Mouse (Mus musculus) kidney, adult 18-20 months (tissue): ENCODE data around the gene Pik3cb.

ENCODE experiments used
- DNase-seq: peaks from one replicate; pipeline ENCODE4 v3.0.0; 2021

The Pik3cb gene

DNA sequence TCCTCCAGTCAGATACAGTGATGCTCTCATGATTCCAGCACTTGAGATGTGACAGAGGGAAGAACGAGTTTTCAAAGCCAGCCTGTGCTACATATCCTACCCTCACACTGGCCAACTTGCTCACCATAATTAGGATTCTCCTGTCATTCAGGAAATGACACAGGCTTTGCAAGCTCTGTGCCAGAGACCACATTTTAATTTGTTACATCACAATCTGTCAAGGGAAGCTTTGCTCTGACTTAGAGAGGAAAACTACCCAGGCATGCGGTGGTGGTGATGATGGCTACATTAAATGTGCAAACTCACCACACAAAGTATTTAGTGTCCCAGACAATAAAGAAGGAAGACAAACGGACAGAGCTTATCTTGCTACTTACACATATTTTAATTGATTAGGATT lies 59.1 kb downstream of the Pik3cb start:
- no peak for DNase-seq

DNA sequence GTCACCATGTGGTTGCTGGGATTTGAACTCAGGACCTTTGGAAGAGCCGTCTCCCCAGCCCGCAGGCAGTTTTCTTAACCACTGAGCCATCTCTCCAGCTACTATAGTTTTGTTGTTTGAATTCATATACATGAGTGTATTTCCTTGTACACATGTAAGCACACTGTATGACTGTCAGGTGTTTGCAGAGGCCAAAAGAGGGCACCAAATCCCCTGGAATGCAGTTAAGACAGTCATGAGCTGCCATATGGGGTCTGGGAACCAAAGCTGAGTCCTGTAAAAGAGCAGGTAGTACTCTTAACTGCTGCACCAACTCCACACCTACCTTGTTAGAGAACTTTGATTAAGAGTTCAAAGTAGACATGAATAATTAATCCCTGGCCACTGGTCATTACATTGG lies 59.8 kb downstream of the Pik3cb start:
- DNase-seq: no peak

DNA sequence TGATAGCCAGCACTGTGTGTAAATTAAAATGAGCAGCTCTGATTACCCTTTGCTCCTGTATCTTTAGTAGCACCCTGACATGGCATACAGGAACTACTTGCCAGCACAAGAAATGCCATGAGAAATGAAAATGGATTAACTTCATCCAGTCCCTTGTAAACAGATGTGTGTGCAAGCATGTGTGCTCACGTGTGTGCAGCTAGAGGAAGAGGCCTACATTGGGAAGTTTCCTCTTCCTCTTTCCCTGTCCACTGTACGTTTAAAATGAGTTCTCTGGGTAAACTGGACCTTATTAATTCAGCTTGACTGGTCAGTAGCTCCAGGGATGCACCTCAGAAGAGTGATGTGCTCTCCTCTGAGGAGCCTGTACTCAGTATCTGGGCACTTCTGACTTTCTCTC lies 66.0 kb downstream of the Pik3cb start:
- no peak for DNase-seq

DNA sequence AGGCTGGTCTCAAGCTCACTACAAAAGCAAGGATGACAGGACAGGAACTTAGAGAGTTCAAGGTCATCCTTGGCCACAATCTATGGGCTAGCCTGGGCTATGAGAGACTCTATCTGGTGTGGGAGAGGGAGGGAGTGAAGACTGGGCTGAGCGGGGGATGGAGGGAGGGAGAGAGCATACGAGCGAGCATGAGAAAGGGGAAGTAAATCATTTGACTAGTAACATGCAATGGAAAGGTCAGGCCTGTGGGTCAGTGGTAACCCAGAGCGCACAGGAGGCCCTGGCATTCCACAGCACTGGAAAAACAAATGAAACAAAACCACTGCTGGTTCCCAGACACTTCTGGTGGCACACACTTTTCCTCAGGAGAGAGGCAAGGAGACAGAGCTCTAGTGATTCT lies 67.9 kb downstream of the Pik3cb start:
- no peak for DNase-seq

DNA sequence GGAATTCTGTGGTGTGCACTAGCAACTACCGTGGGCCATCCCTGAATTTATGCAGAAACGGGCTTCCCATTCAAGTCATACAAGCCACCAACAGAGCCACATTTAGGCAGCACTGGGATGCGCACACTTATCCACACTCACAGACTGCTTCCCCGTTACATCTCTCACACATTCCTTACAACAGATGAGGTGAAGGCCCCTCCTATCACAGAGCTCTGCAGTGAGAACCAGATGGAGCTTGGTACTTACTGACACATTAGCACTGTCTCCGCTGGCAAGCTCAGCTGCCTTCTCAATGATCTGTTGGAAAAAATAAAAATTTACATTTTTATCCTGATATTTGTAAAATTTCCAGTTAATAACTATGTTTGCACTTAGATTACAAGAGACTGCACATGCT lies 75.1 kb downstream of the Pik3cb start:
- DNase-seq: no peak

DNA sequence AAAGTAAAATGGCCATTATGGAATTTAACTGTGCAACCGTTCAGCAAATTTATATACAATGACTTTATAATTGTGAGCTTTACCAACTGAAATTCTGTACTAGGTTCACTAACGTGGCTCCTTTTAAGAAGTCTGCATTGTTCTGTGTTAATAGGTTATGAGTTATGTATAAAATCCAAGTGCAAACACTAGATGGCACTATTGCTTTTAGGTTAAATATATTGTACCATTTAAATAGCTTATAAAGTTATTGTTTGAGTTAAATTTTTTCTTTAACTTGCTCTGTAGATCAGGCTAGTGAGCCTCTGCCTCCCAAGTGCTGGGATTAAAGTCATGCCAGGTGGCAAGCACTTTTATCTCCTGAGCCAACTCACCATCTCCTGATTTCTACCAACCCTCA lies 76.2 kb downstream of the Pik3cb start:
- no peak for DNase-seq

DNA sequence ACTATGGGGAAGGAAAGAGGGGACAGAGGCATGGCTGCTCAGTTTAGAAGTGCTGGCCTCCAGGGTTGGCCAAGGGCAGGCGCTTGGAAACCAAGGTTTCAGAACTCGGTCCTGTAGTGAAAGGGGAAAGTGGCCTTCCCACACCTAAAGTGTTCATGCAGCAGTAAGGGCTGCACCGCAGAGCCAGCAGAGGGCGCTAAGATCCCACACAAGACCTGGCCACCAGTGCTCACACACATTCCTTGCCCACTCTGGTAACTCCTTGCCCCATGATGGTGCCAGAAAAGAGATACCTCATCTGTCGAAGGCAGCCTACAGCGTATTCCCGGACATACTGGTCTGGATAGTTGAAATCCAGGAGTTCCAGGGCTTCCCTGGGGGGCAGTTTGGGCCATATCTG lies 77.9 kb downstream of the Pik3cb start:
- DNase-seq: peak; percentile 78

DNA sequence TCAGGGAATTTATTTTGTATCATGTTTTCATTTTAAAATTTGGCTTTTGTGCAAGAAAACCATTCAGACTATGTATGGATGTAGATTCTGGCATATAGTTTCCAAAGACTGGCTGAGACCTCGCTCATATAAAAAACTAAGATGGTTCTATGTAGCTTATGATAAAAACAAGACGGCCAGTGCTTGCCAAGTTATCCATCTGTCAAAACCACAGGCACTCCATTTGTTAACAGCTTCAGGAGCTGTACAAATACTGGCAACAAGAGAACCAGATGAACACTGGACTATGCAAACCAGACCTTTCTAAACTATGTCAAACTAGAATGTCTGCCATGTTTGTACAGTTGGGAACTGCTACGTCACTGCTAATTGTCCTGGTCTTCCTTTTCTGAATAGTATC lies 82.7 kb downstream of the Pik3cb start:
- no peak for DNase-seq

DNA sequence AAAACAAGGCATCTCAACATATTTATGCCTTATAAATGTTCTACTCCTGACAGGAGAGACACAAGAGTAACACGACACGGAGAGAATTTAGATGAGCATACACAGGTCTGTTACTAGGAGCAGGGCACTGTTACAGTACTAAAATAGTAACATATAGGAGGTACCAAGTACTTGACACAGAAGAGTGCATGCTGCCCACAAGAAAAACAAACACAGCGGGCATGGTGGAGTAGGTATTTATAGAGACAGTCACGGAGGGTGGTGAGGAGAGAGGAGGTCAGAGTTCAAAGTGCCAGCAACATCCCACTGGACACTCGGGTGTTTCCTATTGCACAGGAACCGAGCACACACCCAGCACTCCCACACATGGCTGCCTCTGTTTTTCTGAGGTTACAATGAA lies 90.7 kb downstream of the Pik3cb start:
- DNase-seq: no peak

DNA sequence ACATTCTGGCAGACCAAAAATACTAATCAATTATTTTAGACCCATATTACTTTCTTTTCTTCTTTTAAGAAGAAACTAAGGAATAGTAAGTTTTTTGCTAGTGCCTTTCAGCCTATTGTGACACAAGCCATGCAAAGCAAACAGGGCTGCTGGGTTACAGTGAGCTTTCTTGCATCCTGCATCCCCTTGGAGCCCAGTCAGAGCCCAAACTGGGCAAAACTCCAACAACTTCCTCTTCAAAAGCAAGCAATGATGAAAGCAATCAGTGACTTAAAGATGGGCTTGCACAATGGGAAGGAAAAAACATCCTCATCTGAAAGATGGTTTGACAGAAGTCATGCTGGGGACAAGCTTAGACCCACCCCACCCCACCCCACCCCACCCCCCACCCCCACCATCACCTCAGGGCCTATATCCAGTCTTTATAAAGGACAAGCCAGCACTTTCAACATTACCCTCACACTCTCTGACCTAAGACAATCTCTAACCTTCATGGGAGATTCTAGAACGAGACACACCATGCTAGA lies 91.6 kb downstream of the Pik3cb start:
- no peak for DNase-seq

DNA sequence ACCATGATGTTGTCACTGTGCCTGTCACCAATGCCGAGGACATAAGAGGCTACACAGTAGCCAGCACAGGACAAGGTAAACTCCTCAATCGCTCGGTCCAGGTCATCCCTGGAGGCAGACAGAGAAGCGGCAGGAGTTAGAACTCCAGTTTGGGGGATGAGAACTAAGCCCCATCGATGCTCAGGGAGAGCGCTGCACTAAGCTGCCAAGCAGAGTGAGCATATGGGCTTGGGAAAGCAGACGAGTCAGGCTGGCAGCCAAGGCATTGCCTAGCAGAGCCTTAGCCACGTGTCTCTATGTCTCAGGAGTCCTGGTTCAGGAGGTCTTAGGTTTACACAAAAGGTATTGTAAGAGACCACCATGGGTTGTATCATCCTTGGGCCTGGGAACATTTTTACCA lies 95.7 kb downstream of the Pik3cb start:
- no peak for DNase-seq

DNA sequence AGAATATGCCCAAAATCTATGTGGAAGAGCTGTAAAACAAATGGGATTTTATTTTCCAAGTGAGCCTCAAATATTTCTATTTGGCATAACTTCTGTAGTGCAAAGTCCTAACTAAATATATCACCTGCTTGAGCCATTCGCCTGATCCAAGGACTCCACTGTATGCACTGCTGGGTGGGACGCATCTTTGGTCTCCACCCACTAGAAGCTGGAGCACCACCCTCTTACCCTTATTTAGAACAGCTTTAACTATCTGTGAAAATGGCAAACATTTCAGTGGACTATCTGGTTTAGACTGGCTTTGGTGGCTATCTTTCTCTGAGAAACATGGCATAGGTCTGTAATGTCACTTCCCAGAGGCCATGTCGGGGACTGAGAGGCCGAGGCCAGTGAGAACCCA lies 97.8 kb downstream of the Pik3cb start:
- no peak for DNase-seq

DNA sequence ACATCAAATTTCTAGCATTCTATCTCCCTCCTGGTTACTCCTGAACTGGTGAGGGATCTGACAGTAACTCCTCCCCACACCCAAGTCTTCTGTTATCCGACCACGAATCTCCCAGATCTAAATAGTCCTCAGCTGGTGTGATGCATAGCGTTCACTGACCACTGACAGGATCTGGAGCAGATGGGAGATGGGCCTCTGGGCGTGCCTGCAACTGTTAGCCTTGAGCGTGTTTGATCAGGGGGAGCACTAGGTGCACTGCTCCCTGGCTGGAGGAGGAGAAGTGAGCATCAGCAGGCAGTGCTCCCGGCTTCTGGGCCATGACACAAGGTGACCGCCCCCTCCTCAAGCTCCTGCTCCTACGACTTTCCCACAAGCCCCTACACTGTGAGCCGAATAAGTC lies 98.4 kb downstream of the Pik3cb start:
- DNase-seq: no peak

DNA sequence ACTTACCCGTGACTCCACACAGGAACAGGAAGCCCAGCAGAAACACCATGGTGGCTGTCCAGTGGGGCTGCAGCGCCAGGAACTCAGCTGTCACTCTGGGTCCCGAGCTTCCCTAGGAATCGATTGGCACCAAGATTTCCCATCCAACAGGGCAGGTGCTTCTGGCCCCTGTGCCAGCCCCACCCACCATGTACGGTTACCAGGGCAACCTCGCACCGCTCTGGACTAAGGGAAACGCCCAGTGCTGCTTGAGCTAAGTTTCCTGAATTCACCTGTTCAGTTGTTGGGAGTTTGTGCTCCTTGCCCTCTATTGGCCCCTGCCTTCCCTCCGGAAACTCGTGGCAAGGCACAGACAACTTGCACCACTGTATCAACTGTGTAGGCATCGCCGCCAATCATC lies 104.8 kb downstream of the Pik3cb start, which contains the start of gene Gm1123:
Gene Gm1123, minus strand, starts transcription at position 141 of the 400 bp plus-strand sequence.
- no peak for DNase-seq

DNA sequence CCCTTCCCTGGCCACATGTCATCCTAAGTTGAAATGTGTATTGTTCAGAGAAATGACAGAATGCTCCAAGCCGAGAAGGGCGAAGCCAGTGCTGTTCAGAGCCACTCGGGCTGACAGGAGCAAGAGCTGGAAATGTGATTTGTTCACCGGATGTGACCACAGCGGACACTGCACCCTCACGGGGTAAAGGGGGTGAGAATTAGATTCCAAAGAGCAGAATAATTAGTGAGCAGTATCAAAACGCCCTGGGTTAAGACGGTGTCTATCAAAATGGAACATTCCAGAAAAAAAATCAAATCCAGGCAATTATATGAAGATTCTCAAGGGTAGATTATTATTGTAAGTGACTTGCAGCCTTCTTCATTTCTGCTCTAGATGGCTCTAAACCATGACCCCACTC lies 106.3 kb downstream of the Pik3cb start:
- DNase-seq: no peak

DNA sequence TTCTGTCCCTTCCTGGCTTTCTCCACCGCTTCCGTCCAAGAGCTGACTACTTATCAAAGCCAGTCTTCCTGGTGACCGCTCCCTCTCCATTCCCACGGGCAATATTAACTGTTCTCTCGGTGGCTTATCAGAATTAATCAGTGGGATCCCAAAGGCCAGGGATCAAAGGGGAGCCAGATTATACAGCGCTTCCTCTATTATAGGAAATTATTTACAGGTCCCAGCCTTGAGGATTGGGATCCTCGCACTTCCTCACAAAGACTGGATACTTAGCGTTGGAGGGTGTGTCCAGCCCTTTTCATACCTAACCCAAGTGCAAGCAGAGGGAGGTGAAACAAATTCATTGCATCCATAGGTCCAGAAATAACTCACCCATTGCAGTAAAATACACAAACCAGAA lies 108.4 kb downstream of the Pik3cb start:
- DNase-seq: no peak

DNA sequence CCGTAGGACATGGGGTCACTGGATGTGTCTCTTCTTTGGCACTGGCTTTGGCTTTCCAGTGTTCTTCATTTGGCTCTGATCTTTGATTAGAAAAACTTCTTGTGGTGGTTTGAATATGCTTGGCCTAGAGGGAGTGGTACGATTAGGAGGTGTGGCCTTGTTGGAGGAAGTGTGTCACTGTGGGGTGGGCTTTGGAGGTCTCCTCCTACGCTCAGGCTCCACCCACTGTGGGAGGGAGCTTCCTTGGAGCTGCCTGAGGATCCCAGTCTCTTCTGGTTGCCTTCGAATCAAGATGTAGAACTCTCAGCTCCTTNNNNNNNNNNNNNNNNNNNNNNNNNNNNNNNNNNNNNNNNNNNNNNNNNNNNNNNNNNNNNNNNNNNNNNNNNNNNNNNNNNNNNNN lies 118.7 kb downstream of the Pik3cb start:
- DNase-seq: no peak

DNA sequence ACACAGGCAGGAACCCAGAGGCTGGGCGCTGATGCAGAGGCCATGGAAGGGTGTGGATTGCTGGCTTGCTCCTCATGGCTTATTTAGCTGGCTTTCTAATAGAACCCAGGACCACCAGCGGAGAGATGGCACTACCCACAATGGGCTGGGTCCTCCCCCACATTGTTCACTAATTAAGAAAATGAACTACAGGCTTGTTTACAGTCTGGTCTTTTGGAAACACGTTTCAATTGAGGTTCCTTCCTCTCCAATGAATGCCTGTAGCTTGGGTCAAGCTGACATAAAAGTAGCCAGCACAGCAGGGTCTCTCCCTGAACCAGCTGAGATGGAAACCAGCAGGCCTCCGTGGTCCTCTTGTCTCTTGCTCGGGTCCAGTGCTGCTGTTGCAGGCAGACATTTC lies 119.3 kb downstream of the Pik3cb start:
- DNase-seq: no peak

DNA sequence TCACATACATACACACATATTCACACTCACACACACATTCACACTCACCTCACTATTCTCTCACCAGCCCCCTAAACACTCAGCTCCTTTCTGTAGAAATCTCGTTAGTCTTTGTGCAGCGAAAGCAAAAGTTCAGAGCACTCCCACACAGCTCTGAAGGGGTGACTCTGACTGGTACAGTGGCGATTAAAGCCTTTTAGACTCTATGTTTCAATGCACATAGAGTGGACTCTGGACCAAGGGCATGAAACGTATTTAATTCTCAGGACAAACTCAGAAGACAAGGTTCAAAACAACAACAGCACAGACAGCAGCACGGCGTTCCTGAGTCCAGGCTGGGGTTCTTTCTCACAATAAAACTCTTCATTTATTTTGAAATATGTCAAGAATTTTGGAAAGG lies 122.7 kb downstream of the Pik3cb start:
- peak; percentile 17 for DNase-seq

DNA sequence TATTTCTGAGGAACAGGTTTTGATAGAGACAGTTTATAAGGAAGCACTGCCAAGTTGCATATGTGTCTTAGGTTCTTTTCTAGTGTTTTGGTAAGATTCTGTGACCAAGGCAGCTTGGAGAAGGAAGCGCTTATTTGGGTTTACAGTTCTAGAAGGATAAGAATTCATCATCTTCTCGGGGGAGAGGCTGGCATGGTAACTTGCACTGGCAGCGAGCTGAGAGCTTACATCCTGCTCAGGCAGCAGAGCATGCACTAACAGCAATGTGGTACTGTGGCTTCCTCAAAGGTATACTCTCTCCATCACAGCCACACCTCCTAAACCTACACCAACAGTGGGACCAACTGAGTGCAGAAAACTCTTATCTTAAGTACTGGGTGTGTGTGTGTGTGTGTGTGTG lies 123.7 kb downstream of the Pik3cb start:
- DNase-seq: no peak

DNA sequence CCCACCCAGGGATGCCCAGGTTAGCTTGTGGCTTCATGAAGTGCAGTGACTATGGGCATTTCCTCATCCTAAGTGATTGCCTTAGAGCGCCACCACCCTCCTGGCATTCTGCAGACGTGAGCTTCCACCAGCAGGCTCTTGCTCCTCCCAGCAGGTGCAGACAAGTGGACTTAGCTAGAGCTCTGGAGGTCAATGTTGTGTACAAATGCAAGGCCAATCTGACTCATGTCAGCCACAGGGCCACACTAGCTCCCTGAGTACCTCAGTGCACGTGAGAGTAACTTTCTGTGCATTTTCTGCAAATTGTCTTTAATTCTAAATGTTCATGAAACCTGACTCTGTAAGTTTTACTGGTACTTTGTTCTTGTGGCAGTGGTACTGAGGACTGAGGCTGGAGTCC lies 124.1 kb downstream of the Pik3cb start:
- DNase-seq: peak; percentile 5

DNA sequence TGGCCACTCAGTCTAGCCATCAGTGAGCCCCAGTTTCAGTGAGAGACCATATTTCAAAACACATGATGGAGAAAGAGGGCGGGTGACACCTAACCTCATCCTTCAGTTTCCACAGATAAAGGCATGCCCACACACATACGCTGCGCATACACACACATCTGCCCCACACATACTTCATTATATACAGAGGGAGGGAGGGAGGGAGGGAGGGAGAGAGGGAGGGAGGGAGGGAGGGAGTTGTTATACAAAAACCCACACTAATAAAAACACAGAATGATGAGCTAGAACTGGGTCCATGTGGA lies 130.6 kb downstream of the Pik3cb start:
- no peak for DNase-seq

DNA sequence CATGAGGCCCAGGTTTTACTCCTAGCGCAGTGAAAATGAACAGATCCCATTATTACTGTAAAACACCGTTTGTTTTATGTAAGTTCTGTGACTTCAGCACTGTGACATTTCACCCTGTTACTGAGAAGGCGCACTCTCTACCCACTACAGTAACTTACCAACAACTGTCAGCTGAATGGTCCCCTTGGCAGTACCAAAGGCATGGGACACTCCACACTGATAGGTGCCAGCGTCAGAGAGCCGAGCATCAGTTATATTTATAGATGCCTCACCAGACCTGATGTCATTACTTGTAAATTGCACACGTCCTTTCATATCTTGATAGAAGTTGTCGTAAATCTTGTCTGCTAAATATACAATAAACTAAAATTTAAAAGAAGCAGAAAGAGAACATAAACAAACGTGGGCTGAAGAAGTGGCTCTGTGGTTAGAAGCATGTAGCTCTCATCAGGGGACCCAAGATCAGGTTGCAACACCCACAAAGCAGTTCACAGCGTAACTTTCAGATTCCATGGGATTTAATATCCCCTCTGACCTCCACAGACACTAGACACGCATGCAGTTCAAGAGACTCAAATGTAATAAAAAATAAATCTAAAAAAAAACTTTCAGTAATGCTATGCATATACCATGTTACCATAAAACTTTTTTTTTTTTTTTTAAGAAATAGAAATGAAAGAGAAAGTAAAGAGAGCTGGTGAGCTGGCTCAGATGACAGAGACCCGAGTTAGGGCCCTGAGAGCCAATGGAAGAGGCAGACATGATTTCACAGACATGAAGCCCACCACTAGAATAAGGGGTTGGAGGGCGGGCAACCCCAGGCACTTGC lies 131.1 kb downstream of the Pik3cb start:
- DNase-seq: no peak

DNA sequence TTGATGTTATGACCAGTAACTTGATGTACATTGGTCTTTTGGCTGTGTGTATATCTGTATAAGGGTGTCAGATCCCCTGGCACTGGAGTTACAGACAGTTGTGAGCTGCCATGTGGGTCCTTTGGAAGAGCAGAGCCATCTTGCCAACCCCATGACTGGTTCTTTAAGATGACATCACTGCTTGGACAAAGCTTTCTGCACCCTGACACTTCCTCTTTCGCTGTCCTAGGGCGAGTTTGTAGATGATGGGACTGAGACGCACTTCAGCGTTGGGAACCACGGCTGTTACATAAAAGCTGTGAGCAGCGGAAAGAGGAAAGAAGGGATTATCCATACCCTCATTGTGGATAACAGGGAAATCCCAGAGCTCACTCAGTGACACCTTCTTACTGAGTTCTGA lies 139.1 kb downstream of the Pik3cb start:
- no peak for DNase-seq

DNA sequence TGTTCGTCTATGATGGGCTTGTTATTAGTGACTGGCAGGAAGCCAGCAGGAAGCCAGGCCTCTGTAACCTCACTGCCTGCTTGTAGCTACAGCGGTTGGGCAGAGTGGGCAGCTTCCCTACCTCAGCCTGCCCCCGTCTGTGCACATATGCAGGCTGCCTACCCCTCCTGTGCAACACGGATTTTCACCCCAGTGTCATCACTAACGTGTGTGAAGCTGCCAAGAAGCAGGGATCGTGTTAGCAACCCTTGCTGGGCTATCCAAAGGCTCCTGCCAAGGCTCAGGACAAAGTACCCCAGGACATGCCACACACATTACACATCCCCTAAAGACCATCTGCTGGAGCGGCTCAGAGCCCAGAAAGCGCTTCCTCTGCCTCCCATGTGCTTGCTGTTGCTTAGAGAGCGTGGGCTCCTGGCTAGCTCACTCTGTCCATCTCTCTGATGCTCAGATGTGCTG lies 140.5 kb downstream of the Pik3cb start:
- DNase-seq: no peak
